Mouse (Mus musculus) cortical plate, adult 2 months (tissue): ENCODE measurements at regions not wholly inside any gene's neighbourhood (a gene's known extent, or its start where the extent isn't known, plus 50 kb on each side); places are given as distances from the start of the nearest gene placed in this dataset.

Experiments used
- CTCF ChIP-seq: fragments of 200-500 bp; IDR thresholded peaks from 2 replicates; pipeline ENCODE4 v1.5.1; 2011; ENCODE audit warnings: mild to moderate bottlenecking, control low read depth, low read length; ENCODE audit not compliant: insufficient read depth; ENCODE audit errors: extremely low read depth
- POLR2A ChIP-seq: fragments of 200-500 bp; IDR thresholded peaks from 2 replicates; pipeline ENCODE4 v1.6.1; 2011; ENCODE audit warnings: mild to moderate bottlenecking, low read length, control low read depth; ENCODE audit not compliant: insufficient read depth; ENCODE audit errors: extremely low read depth

DNA sequence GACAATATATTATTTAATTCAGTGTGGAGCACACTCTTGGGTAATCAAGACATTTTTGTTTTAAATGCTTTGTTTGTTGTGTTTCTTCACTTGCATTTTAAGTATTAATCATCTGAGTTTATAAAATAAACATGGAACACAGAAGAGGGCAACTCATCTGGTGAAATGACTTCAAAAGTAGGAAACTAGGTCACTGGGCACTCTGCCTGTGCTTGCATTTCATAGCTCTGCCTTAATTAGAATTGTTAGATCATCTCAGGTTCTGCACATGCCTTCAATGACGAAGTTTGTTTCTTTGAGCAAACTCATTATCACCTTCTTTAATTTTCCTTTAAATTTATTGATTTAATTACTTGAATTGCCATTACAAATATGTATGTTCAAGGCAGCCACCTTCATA, 255.8 kb upstream of the Ctso start:
- TF ChIP-seq POLR2A (no peak), CTCF (no peak)
